In the genomic region with DNA sequence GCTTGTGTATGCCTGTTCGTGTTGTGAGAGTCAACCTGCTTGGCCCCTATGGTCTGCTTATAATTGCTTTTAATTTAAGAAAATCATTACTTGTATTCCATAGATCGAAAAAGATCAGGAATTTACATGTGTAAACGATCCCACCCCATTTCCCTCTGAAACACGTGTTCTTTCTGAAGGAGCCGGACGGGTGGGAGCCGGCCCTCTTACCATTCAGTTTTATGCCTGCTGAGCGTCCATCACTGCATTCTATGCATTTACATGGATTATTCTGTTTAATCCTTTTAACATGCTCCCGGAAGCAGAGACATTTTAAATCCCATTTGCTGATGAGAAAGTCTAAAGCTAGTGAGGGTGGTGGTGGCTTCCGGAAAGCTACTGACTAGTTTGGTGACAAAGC, we compare ENCODE assay signal across 16 mouse cellular contexts.
A peak's percentile ranks its signal among the peaks of the same experiment; 100 is the strongest.
DNase-seq lines count a peak whose midpoint lies in the region; ATAC-seq and TF ChIP-seq lines count a peak whose summit lies in the region.
"Had no signal": no experiment of that assay in that cellular context is flagged by ENCODE, and none has a peak within 500 bp of the region (broad histone marks: within the 10 kb centered on the region; RNA-seq: fewer than 3 reads in every experiment).

No protein-coding gene starts in this region.

- H3K4me1 ChIP-seq in hindbrain, embryonic 13.5 days (replicated peaks), result peaks cover 16% of the 10 kb centered on the region
- H3K4me1 ChIP-seq in hindbrain, embryonic 12.5 days, result peaks cover 10% of the 10 kb centered on the region
- H3K4me1 ChIP-seq in hindbrain, embryonic 14.5 days (replicated peaks; ENCODE audit: control insufficient read depth, insufficient read depth, low read length), result peaks cover 7% of the 10 kb centered on the region; the same call in 1 of the 2 replicates
- peaks cover 33% of the 10 kb centered on the region for H3K4me1 ChIP-seq in midbrain, embryonic 13.5 days (replicated peaks)

- H3K36me3 ChIP-seq in hindbrain, embryonic 13.5 days, result no peaks in the 10 kb centered on the region
- no peaks in the 10 kb centered on the region for H3K36me3 ChIP-seq in hindbrain, embryonic 12.5 days
- H3K36me3 ChIP-seq in hindbrain, embryonic 14.5 days (replicated peaks; ENCODE audit: control insufficient read depth, insufficient read depth), result no peaks in the 10 kb centered on the region
- no peaks in the 10 kb centered on the region for H3K36me3 ChIP-seq in midbrain, embryonic 13.5 days
- H3K36me3 ChIP-seq: embryonic facial prominence, embryonic 15.5 days; neural tube, embryonic 15.5 days had no signal

- no peak overlapping the region for H3K9ac ChIP-seq in hindbrain, embryonic 13.5 days
- no peak overlapping the region for H3K9ac ChIP-seq in hindbrain, embryonic 12.5 days
- no peak overlapping the region for H3K9ac ChIP-seq in hindbrain, embryonic 14.5 days
- H3K9ac ChIP-seq in midbrain, embryonic 13.5 days (replicated peaks), result no peak overlapping the region
- H3K9ac ChIP-seq: embryonic facial prominence, embryonic 15.5 days; neural tube, embryonic 15.5 days had no signal

- no peaks in the 10 kb centered on the region for H3K9me3 ChIP-seq in hindbrain, embryonic 13.5 days
- H3K9me3 ChIP-seq in hindbrain, embryonic 12.5 days (replicated peaks), result no peaks in the 10 kb centered on the region
- H3K9me3 ChIP-seq in hindbrain, embryonic 14.5 days (ENCODE audit: control insufficient read depth, low read length), result no peaks in the 10 kb centered on the region
- no peaks in the 10 kb centered on the region for H3K9me3 ChIP-seq in midbrain, embryonic 13.5 days
- H3K9me3 ChIP-seq: embryonic facial prominence, embryonic 15.5 days; neural tube, embryonic 15.5 days had no signal

- H3K4me2 ChIP-seq in hindbrain, embryonic 13.5 days, result no peak overlapping the region
- no peak overlapping the region for H3K4me2 ChIP-seq in hindbrain, embryonic 12.5 days (replicated peaks)
- no peak overlapping the region for H3K4me2 ChIP-seq in hindbrain, embryonic 14.5 days (replicated peaks)
- H3K4me2 ChIP-seq in midbrain, embryonic 13.5 days (replicated peaks), result no peak overlapping the region
- H3K4me2 ChIP-seq: embryonic facial prominence, embryonic 15.5 days; heart, embryonic 11.5 days; neural tube, embryonic 15.5 days had no signal

- TF ChIP-seq POLR2A in brain, embryonic 14.5 days (IDR thresholded peaks at IDR 0.05; ENCODE audit: borderline replicate concordance, extremely low read depth, insufficient read depth, insufficient read length, poor library complexity, severe bottlenecking), result no peak

- ATAC-seq in hindbrain, embryonic 13.5 days (ENCODE audit: low FRiP score), result no peak
- ATAC-seq in hindbrain, embryonic 12.5 days (ENCODE audit: low FRiP score), result no peak
- ATAC-seq in hindbrain, embryonic 14.5 days (ENCODE audit: low FRiP score), result no peak
- ATAC-seq in midbrain, embryonic 13.5 days, result peak; percentile 66
- no peak for ATAC-seq in inflammation-experienced regulatory T-cells, adult 6 months
- ATAC-seq: intestine, postnatal 0 days had no signal

- peak; percentile 54 for DNase-seq in brain, embryonic 14.5 days (ENCODE audit: low read depth)
- no peak for DNase-seq in hindbrain, embryonic 14.5 days (ENCODE audit: low spot score)
- no peak for DNase-seq in spleen, adult 18-20 months
- DNase-seq: cerebellum, adult 18-20 months; heart, adult 11 months; kidney, postnatal 25 days; layer of hippocampus, postnatal 36 days had no signal

- H3K4me3 ChIP-seq in hindbrain, embryonic 13.5 days, result no peak overlapping the region
- no peak overlapping the region for H3K4me3 ChIP-seq in hindbrain, embryonic 12.5 days
- no peak overlapping the region for H3K4me3 ChIP-seq in hindbrain, embryonic 14.5 days (replicated peaks; ENCODE audit: low read length)
- H3K4me3 ChIP-seq in midbrain, embryonic 13.5 days (replicated peaks), result no peak overlapping the region
- H3K4me3 ChIP-seq: embryonic facial prominence, embryonic 15.5 days; layer of hippocampus, adult 2 months; neural tube, embryonic 15.5 days had no signal

- WGBS in hindbrain, embryonic 13.5 days, result 75% methylated on average over 10 of the region's 10 CpGs
- 83% methylated on average over 10 of the region's 10 CpGs for WGBS in hindbrain, embryonic 12.5 days
- WGBS in hindbrain, embryonic 14.5 days, result 69% methylated on average over 10 of the region's 10 CpGs
- WGBS in midbrain, embryonic 13.5 days, result 26% methylated on average over 10 of the region's 10 CpGs

- no peak for TF ChIP-seq CTCF in brain, embryonic 14.5 days (IDR thresholded peaks at IDR 0.05; ENCODE audit: borderline replicate concordance, extremely low read depth, insufficient read depth, insufficient read length)

- H3K27me3 ChIP-seq in hindbrain, embryonic 13.5 days, result no peaks in the 10 kb centered on the region
- no peaks in the 10 kb centered on the region for H3K27me3 ChIP-seq in hindbrain, embryonic 12.5 days
- H3K27me3 ChIP-seq in hindbrain, embryonic 14.5 days (ENCODE audit: control insufficient read depth, insufficient read depth, low read length), result no peaks in the 10 kb centered on the region
- peaks cover 8% of the 10 kb centered on the region; the same call in 1 of the 2 replicates for H3K27me3 ChIP-seq in midbrain, embryonic 13.5 days
- H3K27me3 ChIP-seq: embryonic facial prominence, embryonic 15.5 days; neural tube, embryonic 15.5 days had no signal

- 0 out of 2 replicates have a peak overlapping the region, but pooled peaks have one; percentile 25 for H3K27ac ChIP-seq in hindbrain, embryonic 13.5 days
- no peak overlapping the region for H3K27ac ChIP-seq in hindbrain, embryonic 12.5 days
- 0 out of 2 replicates have a peak overlapping the region, but pooled peaks have one; percentile 9 for H3K27ac ChIP-seq in hindbrain, embryonic 14.5 days
- peak overlapping the region; percentile 70; the same call in 1 of the 2 replicates for H3K27ac ChIP-seq in midbrain, embryonic 13.5 days
- H3K27ac ChIP-seq: embryonic facial prominence, embryonic 15.5 days; layer of hippocampus, adult 2 months; neural tube, embryonic 15.5 days had no signal
